Comparison of ENCODE assay signal across 8 mouse cellular contexts in genomic region chr4:40853565-40854386, GRCm38 (mm10). TPM values are rescaled to one million over a fixed set of nuclear protein-coding genes. Genes with fewer than 3 reads are reported as not detected.
A peak's percentile ranks its signal among the peaks of the same experiment; 100 is the strongest.
DNase-seq lines count a peak whose midpoint lies in the region; ATAC-seq and TF ChIP-seq lines count a peak whose summit lies in the region.

TSS of gene B4galt1 (minus strand) at chr4:40854005.

- no peaks in the 10 kb centered on the region; the same call in none of the 2 replicates for H3K4me1 ChIP-seq in cortical plate, adult 2 months (ENCODE audit: control insufficient read depth, insufficient read depth, low read length)

- DNase-seq in gastrocnemius, postnatal 10 days: peak; percentile 99
- peak; percentile 100 for DNase-seq in induced T-regulatory cell, adult 2 months (ENCODE audit: low read depth)
- peak; percentile 83 to 92 for DNase-seq in left cerebral cortex, adult 9 months (ENCODE audit: low spot score in 2 of 2)
- peak; percentile 95 for DNase-seq in right cerebral cortex, postnatal 14 days
- DNase-seq in urinary bladder, postnatal 36 days (ENCODE audit: low spot score in 2 of 2): peak; percentile 99

- peak; percentile 80 for ATAC-seq in activated CD4-positive, CD25-positive, alpha-beta regulatory T cell, adult 4 months
- ATAC-seq in megakaryocyte progenitor cell, adult 5-6 weeks (replicated peaks; ENCODE audit: poor library complexity): peak; percentile 72

- peak within 1 kb of the TSS; percentile 53 for H3K4me3 ChIP-seq in cortical plate, adult 2 months (ENCODE audit: insufficient read depth, low read length)

- TF ChIP-seq POLR2A in cortical plate, adult 2 months (IDR thresholded peaks at IDR 0.05; ENCODE audit: extremely low read depth, insufficient read depth, low read length): peak; percentile 32; the same call in 1 of the 2 replicates

- peak within 1 kb of the TSS; percentile 66 for H3K27ac ChIP-seq in cortical plate, adult 2 months (ENCODE audit: insufficient read depth, low read length)

- no peak for TF ChIP-seq CTCF in cortical plate, adult 2 months (IDR thresholded peaks at IDR 0.05; ENCODE audit: extremely low read depth, insufficient read depth, low read length)

RNA-seq across cellular contexts. Expression of gene B4galt1, which starts in this region (rescaled TPM):
- 10 to 100 TPM; 58.7 to 75.3 TPM for polyA plus RNA-seq in activated CD4-positive, CD25-positive, alpha-beta regulatory T cell, adult 4 months (2017; shearing (Covaris generic))
- 4.2 and 4.3 TPM in 2 replicates for polyA plus RNA-seq in cortical plate, adult 2 months (2012; rRNA removed)
- total RNA-seq in gastrocnemius, postnatal 10 days (2021): 10 to 100 TPM; 52.0 to 58.6 TPM
- total RNA-seq in megakaryocyte progenitor cell, adult 5-6 weeks (2015): 69.8 and 71.5 TPM in 2 replicates
- 41.2 and 46.5 TPM in 2 replicates for total RNA-seq in megakaryocyte progenitor cell, adult 5-6 weeks (2017)

Comparison
In these comparisons a context has a peak if more than half of its experiments do, and no peak if none do; other contexts are left out.
1. Peak in every context shown above with its lines: DNase-seq, ATAC-seq, H3K4me3 ChIP-seq and H3K27ac ChIP-seq.
2. RNA of gene B4galt1 (polyA plus RNA-seq): 58.7 to 75.3 TPM in activated CD4-positive, CD25-positive, alpha-beta regulatory T cell, adult 4 months; 4.2 to 4.3 TPM in cortical plate, adult 2 months; every median in the first group is over 10 times any median in the second.